Mouse (Mus musculus) midbrain, embryonic 16.5 days (tissue): Measurements from ENCODE around the gene Gipr. TPM values are rescaled to one million over a fixed set of nuclear protein-coding genes. Genes with fewer than 3 reads are reported as not detected.
"Not testable (repeated sequence)": the region's sequence is repeated elsewhere in the genome, so short reads cannot be mapped to it uniquely, and the experiment has no call there.

ENCODE experiments used
- ATAC-seq: fragments of 200-750 bp; cut with Nextera tagmentation; 2 replicates; pipeline ENCODE4 v1.8.0; 2017; ENCODE audit warnings: moderate TSS enrichment
- H3K27ac ChIP-seq: fragments of 300-500 bp; sonication (generic); 2 replicates; pipeline ENCODE4 v1.5.1; 2014; ENCODE audit warnings: mild to moderate bottlenecking, low read length, mixed read lengths
- H3K27me3 ChIP-seq: fragments of 300-500 bp; sonication (generic); 2 replicates; pipeline ENCODE4 v1.6.1; 2014; ENCODE audit warnings: low read depth, low read length, mixed read lengths; ENCODE audit not compliant: control insufficient read depth, insufficient read depth
- H3K36me3 ChIP-seq: fragments of 300-500 bp; sonication (generic); 2 replicates; pipeline ENCODE4 v1.6.1; 2014; ENCODE audit warnings: mild to moderate bottlenecking, low read length, moderate library complexity, mixed read lengths; ENCODE audit not compliant: control insufficient read depth, insufficient read depth
- H3K4me1 ChIP-seq: fragments of 300-500 bp; sonication (generic); 2 replicates; pipeline ENCODE4 v1.6.1; 2014; ENCODE audit warnings: mild to moderate bottlenecking, low read length, mixed read lengths; ENCODE audit not compliant: control insufficient read depth, insufficient read depth
- H3K4me2 ChIP-seq: fragments of 300-500 bp; sonication (generic); 2 replicates; pipeline ENCODE4 v1.6.1; 2014; ENCODE audit warnings: mild to moderate bottlenecking, low read length, mixed read lengths
- H3K4me3 ChIP-seq: fragments of 300-500 bp; sonication (generic); 2 replicates; pipeline ENCODE4 v1.5.1; 2014; ENCODE audit warnings: low read depth, mild to moderate bottlenecking, low read length, moderate library complexity, mixed read lengths
- H3K9ac ChIP-seq: fragments of 300-500 bp; sonication (generic); 2 replicates; pipeline ENCODE4 v1.6.1; 2014; ENCODE audit warnings: low read depth, low read length, mixed read lengths
- H3K9me3 ChIP-seq: fragments of 300-500 bp; sonication (generic); replicated peaks from 2 replicates; pipeline ENCODE4 v1.6.1; 2014; ENCODE audit warnings: mild to moderate bottlenecking, low read length, mixed read lengths; ENCODE audit not compliant: control insufficient read depth, poor library complexity, severe bottlenecking
- WGBS: fragments of 180-500 bp; shearing (Covaris S2); extraction: QIAGEN DNeasy Blood & Tissue Kit; methylation state at CpG from one replicate; pipeline ENCODE4 v1.1.7; 2014; 5-methylcytosine and 5-hydroxymethylcytosine counted together
- polyA plus RNA-seq: library from polyadenylated mRNA; unstranded; fragments of >200 nt; fragmentation: Nextera tagmentation; extraction: Ambion mirVana; gene quantifications from 2 replicates; pipeline ENCODE4 v1.2.1, GENCODE M21; 2015

Gipr gene
- polyA plus RNA-seq, 1 experiment from 2014 or later: 4.8 TPM

DNA sequence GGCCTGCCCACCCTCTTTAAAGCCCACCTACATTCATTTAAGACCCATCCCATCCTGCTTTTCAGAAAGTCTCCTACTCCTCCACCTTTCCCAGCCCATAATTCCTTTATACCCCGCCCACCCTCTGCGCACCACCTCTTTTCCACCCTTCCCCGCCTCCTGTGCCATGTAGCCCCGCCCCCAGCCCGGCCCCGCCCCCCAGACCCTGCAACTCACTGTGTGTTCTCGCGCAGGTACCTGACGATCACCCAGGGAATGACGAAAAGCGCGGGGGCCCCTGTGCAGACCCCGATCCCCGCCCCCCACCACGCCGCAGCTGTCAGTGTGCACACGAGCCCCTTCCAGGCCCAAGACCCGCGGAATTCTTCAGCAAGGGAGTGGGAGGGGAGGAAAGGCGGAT, 5.8 kb downstream of the Gipr start:
- H3K36me3 ChIP-seq: no peaks in the 10 kb centered on the region
- H3K27ac ChIP-seq: no peak overlapping the region
- peak overlapping the region; percentile 45 for H3K4me3 ChIP-seq
- H3K9me3 ChIP-seq: no peaks in the 10 kb centered on the region
- peaks cover 16% of the 10 kb centered on the region for H3K4me1 ChIP-seq
- WGBS: 2% methylated on average over 20 of the region's 20 CpGs
- peak overlapping the region; percentile 70 for H3K9ac ChIP-seq
- peaks cover 11% of the 10 kb centered on the region for H3K27me3 ChIP-seq
- H3K4me2 ChIP-seq: peak overlapping the region; percentile 72
- peak; percentile 26; the same call in 1 of the 2 replicates for ATAC-seq

DNA sequence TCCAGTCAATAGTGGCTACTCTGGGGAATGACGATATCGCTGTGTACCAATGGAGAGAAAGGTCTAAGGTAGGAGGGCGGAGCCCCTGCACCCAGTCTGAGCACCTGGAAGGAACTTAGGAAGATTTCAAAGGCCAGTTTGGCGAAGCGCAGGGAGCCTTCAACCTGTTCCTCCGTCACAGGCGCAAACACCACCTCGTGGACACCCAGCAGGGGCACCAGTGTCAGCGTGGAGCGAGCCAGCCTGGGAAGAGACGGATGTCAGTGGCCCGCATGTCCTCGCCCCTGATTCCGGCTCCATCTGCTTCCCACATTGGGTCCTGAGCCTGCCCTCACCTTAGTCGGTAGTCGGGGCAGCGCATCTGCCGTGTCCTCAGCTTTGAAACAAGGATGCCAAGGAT, 6.5 kb downstream of the Gipr start:
- peak overlapping the region; percentile 72 for H3K4me2 ChIP-seq
- peaks cover 13% of the 10 kb centered on the region for H3K4me1 ChIP-seq
- peak overlapping the region; percentile 70; the same call in 1 of the 2 replicates for H3K9ac ChIP-seq
- no peak for ATAC-seq
- H3K36me3 ChIP-seq: no peaks in the 10 kb centered on the region
- H3K4me3 ChIP-seq: peak overlapping the region; percentile 45; the same call in 1 of the 2 replicates
- peaks cover 9% of the 10 kb centered on the region for H3K27me3 ChIP-seq
- no peaks in the 10 kb centered on the region for H3K9me3 ChIP-seq
- WGBS: 11% methylated on average over 18 of the region's 18 CpGs
- no peak overlapping the region for H3K27ac ChIP-seq

DNA sequence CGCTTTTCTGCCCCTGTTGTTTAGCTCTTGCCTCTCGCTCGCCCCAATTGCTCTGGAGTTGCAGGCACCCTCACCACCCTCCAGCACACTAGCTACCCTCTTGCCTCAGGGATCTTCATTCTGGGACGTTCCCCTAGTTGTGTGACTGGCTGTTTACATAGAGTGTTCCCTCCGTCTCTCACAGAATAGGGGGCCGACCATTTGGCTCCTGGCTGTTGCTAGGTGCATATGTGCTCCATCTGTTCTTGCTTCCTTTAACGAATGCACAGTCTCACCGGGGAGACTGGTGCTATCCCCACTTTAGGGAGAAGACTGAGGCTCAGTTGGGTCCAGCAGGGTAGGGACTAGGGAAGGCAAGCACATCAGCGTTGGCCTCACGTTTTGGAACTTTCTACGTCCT, 7.3 kb downstream of the Gipr start:
- Histone ChIP-seq H3K4me2 (no peak overlapping the region), H3K27ac (no peak overlapping the region), H3K4me3 (no peak overlapping the region), H3K9ac (no peak overlapping the region), H3K27me3 (peaks cover 8% of the 10 kb centered on the region; the same call in 1 of the 2 replicates), H3K9me3 (no peaks in the 10 kb centered on the region), H3K36me3 (peaks cover 4% of the 10 kb centered on the region), H3K4me1 (peaks cover 13% of the 10 kb centered on the region)
- 69% methylated on average over 11 of the region's 11 CpGs for WGBS
- no peak for ATAC-seq

DNA sequence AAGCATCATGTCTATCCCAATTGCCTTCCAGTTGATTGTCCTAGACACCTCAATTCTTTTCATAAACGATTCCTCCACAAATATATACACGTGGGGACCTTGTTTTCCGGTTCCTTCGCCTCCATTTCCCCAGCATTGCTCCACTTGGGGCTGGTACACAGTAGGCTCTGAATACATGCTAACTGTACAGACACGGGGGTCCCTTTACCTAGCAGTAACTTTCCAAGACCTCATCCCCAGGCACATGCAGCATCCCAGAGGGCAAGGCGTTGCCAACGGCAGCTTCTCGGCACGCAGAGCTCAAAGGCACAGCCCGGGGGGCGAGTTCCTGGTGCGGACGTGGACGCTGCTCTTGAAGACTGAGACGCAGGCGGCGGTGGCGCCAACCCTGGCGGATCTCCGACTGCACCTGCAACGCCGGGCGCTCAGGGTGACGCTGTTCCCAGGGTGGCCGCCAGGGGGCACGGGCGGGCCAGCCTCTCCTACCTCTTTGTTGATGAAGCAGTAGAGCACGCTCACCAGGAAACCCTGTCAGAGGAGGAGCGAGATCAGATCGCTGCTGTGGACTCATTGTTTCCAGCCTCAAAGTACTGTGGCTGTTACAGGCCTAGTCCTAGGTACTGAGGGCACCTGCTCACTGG, 8.6 kb downstream of the Gipr start:
- H3K27me3 ChIP-seq: peaks cover 5% of the 10 kb centered on the region; the same call in 1 of the 2 replicates
- H3K9ac ChIP-seq: peak overlapping the region; percentile 45
- H3K9me3 ChIP-seq: no peaks in the 10 kb centered on the region
- ATAC-seq: peak; percentile 60
- peaks cover 11% of the 10 kb centered on the region for H3K36me3 ChIP-seq
- peak overlapping the region; percentile 54 for H3K27ac ChIP-seq
- peak overlapping the region; percentile 42 for H3K4me2 ChIP-seq
- peaks cover 13% of the 10 kb centered on the region for H3K4me1 ChIP-seq
- WGBS: 6% methylated on average over 30 of the region's 30 CpGs
- H3K4me3 ChIP-seq: peak overlapping the region; percentile 2; the same call in 1 of the 2 replicates

DNA sequence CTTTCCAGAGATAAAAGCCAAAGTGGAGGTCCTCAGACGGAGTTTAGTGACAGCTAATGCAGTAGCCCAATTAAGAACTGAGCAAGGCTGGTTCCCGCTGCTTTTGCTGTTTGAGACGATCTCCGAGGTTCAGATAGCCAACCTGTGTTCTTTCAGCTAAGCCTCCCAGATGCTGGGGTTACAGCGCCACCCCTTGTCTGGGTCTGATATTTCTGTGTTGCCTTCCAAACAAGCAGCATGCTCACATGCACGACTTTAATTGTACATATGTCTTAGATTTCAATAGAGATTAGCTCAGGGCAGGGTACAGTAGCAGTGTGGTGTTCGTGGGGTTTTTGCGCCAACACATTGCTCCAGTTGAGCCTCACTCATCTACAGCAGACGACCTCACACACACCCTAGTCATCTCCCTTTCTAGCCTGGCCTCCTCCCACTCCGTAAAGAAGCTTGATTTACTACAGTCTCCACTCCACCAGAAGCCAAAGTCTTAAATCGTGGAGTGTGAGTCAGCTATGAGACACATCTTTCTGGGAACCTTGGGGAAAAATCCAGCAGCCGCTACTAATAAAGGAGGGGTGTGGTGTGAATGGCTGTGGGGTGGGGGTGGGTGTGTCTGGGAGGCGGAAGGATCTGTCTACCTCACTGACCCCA, 10.0 kb downstream of the Gipr start:
- no peak for ATAC-seq
- Histone ChIP-seq H3K4me1 (peaks cover 13% of the 10 kb centered on the region), H3K27me3 (peaks cover 5% of the 10 kb centered on the region; the same call in 1 of the 2 replicates), H3K4me2 (no peak overlapping the region), H3K36me3 (peaks cover 20% of the 10 kb centered on the region), H3K9me3 (no peaks in the 10 kb centered on the region), H3K4me3 (no peak overlapping the region), H3K9ac (0 out of 2 replicates have a peak overlapping the region, but pooled peaks have one; percentile 6), H3K27ac (no peak overlapping the region)
- WGBS: 62% methylated on average over 13 of the region's 13 CpGs

DNA sequence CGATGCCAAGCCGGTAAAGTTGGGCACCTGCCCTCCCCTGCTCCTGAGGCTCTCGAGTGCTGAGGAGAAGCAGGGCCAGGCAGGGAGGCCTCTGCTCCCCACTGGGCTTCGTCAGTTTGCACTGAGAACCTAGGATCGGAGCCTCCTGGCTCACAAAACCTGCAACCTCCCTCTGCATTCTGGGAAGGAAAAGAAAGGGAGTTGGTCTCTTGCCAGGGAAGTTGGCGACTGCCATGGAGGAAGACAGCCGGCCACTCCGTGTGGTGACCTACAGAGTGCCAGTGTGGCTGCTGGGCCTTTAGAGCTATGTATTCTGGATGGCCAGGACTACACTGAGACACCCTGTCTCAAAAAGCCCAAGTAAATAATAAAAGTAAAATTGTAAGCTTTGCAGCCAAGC, 11.1 kb downstream of the Gipr start:
- Histone ChIP-seq H3K9me3 (no peaks in the 10 kb centered on the region), H3K4me2 (no peak overlapping the region), H3K27ac (no peak overlapping the region), H3K4me3 (no peak overlapping the region), H3K36me3 (peaks cover 20% of the 10 kb centered on the region), H3K27me3 (peaks cover 5% of the 10 kb centered on the region; the same call in 1 of the 2 replicates), H3K9ac (no peak overlapping the region), H3K4me1 (peaks cover 15% of the 10 kb centered on the region)
- ATAC-seq: no peak
- 79% methylated on average over 8 of the region's 8 CpGs for WGBS

DNA sequence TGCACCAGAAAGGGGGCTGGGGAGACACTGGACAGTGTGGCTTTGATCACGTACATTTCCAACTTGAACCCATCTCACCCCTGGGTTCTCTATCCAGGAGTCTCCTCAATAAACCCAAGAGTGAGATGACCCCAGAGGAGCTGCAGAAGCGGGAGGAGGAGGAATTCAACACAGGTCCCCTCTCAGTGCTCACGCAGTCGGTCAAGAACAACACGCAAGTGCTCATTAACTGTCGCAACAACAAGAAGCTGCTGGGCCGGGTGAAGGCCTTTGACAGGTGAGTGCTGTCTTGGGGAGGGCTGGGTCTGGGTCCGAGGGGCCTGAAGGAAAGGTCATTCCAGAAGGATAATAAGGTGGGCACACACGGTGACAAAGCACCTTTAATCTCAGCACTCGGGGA, 14.8 kb downstream of the Gipr start:
- H3K9ac ChIP-seq, H3K4me2 ChIP-seq, ATAC-seq, H3K27ac ChIP-seq, H3K9me3 ChIP-seq, H3K27me3 ChIP-seq, H3K4me3 ChIP-seq: not testable (repeated sequence)
- peaks cover 18% of the 10 kb centered on the region for H3K4me1 ChIP-seq
- WGBS: 93% methylated on average over 10 of the region's 10 CpGs
- H3K36me3 ChIP-seq: peaks cover 20% of the 10 kb centered on the region

DNA sequence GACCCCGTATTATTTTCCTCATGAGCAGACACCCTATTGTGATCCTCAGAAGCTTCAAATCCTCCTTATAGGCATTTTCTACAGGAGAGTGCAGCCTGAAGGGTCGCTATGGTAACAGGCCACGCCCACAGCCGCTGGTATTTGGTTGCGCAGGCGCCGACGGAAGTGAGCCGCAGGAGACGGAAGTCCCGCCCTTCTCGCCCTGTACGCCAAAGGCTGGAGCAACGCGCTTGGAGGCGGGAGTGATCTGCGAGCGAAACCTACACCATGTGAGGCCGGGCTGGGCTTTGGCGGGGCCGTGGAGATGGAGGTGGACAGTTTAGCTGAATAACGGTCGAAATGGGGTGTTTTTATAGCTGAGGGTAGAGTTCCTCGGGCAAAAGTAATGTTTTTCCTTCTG, 16.3 kb downstream of the Gipr start, which contains the start of gene Snrpd2:
Gene Snrpd2, plus strand, starts transcription at position 97 of the 400 bp plus-strand sequence.
- 0% methylated on average over 24 of the region's 24 CpGs for WGBS
- Histone ChIP-seq H3K9me3 (no peaks in the 10 kb centered on the region), H3K9ac (peak within 1 kb of the TSS; percentile 70), H3K4me3 (peak within 1 kb of the TSS; percentile 51), H3K4me2 (peak within 1 kb of the TSS; percentile 62), H3K27ac (peak within 1 kb of the TSS; percentile 87), H3K36me3 (peaks cover 20% of the 10 kb centered on the region), H3K4me1 (peaks cover 18% of the 10 kb centered on the region), H3K27me3 (no peaks in the 10 kb centered on the region)
- peak; percentile 92 for ATAC-seq
